Mouse (Mus musculus) adrenal gland, adult 8-10 months (tissue): Measurements from ENCODE around the gene Lao1. TPM values are rescaled to one million over a fixed set of nuclear protein-coding genes. Genes with fewer than 3 reads are reported as not detected.
"Not testable (repeated sequence)": the region's sequence is repeated elsewhere in the genome, so short reads cannot be mapped to it uniquely, and the experiment has no call there.

Experiments
- DNase-seq: peaks from one replicate; pipeline ENCODE4 v3.0.0; 2022
- total RNA-seq, 4 experiments: library from RNA; stranded (reverse); gene quantifications; 2 replicates each; pipeline ENCODE4 v1.2.4; 2022

The Lao1 gene
- total RNA-seq, result not detected

GRCm38 (mm10) chr4:118961141-118961628 is at the start of gene Lao1:
TSS of gene Lao1 (plus strand) at chr4:118961578.
- DNase-seq, result no peak

GRCm38 (mm10) chr4:118917365-118917764 is 44.0 kb upstream of the Lao1 start, which contains the start of gene Olfr1329:
TSS of gene Olfr1329 (minus strand) at chr4:118917465.
- not testable (repeated sequence) for DNase-seq

GRCm38 (mm10) chr4:118931326-118931725 is 30.1 kb upstream of the Lao1 start:
- not testable (repeated sequence) for DNase-seq

DNA sequence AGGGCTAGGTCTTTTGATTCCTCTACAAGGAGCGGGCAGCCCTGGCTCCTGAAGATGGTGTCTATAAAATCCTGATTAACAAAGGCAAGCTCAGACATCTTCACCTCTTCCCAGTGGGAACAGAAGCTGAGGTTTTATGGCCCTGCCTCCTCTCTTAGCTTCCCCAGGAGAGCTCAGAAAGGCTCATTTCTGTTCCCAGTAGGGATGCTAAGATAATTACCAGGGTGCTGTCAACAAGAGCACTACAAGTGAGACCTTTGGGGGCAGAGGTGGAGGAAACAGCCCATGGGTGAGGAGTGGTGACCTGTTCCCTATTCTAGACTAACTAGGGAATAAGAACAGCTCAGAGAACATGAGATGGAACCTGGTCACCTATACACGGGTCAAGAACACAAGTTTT is 22.9 kb upstream of the Lao1 start, which contains the start of gene Olfr1328:
Gene Olfr1328, minus strand, starts transcription at position 101 of the 400 bp plus-strand sequence.
- DNase-seq, result no peak

DNA sequence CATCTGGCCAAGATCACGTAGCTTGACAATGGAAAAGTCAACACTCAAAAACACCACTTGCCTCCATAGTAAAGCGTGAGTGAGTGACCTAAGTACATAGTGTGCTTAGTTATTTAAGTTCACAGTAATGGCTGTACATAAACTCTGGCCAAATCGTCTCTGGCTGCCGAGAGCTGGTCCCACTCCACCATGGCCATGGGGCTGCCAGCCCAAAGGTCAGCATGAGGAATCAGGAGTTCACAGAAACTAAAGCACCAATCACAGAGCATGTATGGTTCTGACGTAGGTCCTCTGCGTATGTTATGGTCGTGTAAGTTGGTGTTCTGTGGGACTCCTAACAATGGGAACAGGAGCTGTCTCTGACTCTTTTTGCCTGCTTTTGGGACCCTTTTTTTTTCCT is 2.6 kb upstream of the Lao1 start:
- no peak for DNase-seq

- DNase-seq, result no peak
These were observed 6.3 kb downstream of the Lao1 start for GRCm38 (mm10) chr4:118967711-118968110.

GRCm38 (mm10) chr4:118973281-118973680 is 11.9 kb downstream of the Lao1 start:
- DNase-seq, result no peak

GRCm38 (mm10) chr4:118985291-118985690 is 23.9 kb downstream of the Lao1 start:
- DNase-seq, result no peak

GRCm38 (mm10) chr4:118988535-118988934 is 27.2 kb downstream of the Lao1 start:
- no peak for DNase-seq

- no peak for DNase-seq
These were observed 28.0 kb downstream of the Lao1 start for GRCm38 (mm10) chr4:118989331-118989730.

GRCm38 (mm10) chr4:118991797-118992196 is 30.4 kb downstream of the Lao1 start:
- DNase-seq, result no peak

- no peak for DNase-seq
These were observed 35.8 kb downstream of the Lao1 start for GRCm38 (mm10) chr4:118997127-118997542.

GRCm38 (mm10) chr4:118999691-119000486 is 38.5 kb downstream of the Lao1 start:
- DNase-seq, result no peak

GRCm38 (mm10) chr4:119001696-119002095 is 40.3 kb downstream of the Lao1 start:
- DNase-seq, result no peak

DNA sequence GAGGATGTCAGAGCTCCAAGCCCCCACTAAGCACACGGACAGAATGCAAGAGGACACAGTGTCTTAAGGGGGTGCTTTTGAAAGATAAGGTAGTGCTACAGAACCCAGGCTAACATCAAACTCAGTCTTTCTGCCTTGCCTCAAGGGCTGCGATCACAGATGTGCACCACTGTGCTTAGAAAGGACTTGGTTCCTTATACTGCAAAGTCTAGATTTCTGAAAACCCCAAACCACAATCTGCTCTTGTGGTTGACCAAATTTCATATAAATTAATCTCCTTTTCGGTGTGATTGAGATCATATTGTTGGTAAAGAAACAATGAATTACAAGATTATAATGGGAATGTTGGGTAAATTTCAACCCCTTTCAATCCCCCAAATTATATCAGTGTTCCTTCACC is 41.1 kb downstream of the Lao1 start:
- no peak for DNase-seq

DNA sequence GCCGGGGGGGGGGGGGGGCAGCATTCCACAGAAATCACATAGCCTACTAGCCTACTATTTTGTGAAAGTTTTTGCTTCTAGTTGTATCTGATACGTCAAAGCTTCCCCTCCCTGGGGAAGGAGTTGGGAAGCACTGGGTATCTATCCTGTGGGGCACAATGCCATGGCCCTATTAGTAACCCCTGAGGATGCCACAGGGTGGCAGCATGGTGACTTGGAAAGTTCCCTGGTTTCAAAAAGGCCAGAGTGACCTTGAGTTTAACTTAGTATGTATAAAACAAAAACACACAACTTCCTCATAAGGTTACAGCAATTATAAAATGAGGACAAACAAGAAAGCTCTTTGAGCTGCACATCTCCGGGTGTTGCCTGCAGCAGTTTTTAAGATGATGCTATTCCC is 42.8 kb downstream of the Lao1 start:
- no peak for DNase-seq

DNA sequence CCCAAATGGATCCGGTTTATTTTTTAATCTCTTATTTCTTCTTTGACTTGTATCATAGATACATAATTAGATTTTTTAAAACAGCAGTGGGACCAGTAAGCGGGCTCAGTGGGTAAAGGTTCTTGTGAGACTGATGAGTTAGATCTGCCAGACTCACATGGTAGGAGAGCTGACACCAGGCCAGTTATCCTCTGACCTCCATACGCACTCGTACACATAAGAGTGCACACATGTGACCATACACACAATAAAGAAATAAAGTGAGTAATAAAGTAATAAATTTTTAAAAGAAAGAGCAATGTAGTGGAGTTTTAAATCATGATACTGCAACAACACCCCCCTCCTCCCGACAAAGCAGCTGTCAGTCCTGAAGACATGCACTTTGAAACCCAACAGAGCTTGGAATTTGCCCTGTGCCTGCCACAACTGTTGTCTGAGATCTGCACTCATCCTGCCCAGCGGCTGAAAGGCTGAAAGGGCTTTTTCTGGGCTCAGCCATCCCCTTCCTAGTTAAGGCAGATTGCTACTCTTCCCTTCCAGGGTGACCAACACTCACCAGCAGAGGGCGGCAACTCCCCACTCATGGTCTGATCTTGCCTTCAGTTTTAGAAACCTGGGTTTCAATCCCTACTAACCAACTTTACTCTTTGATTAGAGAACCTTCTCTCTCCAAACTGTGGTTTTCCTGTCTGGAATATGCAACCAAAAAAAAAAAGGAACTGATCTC is 43.4 kb downstream of the Lao1 start:
- DNase-seq, result peak; percentile 66

DNA sequence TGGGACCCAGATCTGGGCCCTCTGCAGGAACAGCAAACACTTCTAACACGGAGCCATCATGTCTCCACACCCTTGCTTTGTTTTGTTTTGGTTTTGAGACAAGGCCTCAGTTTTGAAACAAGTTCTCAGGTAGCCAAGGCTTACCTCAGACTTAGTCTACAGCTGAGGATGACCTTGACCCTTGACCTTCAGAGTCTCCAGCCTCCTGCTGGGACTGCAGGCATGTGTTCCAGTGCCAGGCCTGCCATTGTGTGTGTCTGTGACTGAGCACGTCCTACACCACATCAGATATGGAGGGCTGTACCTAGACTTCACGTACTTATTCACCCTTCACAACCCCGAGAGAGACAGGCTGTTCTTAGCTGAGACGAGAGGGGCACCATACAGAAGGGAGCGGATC is 46.2 kb downstream of the Lao1 start:
- DNase-seq, result no peak

DNA sequence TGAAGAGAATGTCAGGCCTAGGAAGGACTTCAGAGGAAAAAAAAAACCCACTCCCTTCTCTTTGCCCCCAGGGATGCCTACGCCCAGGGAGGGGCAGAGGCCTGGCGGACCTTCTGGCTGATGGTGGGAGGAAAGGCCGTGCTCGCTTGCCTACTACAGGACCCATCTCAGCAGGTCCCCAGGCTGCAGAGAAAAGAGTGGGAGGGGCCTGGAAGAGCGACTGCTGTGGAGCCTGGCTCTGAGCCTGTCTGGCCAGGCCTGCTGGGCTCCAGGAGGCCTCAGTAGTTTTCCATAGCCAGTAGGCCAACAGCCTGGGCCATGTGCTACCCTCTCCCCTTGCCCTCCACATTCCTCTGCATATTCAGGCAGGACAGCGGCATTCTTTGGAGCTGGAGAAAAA is 47.1 kb downstream of the Lao1 start:
- DNase-seq, result no peak

DNA sequence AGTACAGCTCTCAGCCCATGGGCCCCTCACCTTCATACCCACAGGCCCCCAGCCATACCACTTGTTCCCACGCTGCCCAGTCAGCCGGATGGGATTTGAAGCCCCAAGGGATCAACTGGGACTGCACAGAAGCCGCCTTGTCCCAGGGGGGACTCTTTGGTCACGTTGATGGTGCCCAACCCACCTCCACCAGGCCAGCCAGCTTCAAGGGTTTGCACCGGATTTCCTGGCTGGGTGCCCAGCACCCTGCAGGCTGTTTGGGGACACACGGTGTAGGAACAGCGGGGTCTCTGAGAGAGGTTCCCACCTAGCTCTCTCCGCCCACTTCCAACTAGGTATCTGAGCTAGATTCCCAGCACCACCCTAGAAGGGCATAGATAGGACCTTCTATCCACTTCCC is 48.4 kb downstream of the Lao1 start:
- DNase-seq, result no peak

DNA sequence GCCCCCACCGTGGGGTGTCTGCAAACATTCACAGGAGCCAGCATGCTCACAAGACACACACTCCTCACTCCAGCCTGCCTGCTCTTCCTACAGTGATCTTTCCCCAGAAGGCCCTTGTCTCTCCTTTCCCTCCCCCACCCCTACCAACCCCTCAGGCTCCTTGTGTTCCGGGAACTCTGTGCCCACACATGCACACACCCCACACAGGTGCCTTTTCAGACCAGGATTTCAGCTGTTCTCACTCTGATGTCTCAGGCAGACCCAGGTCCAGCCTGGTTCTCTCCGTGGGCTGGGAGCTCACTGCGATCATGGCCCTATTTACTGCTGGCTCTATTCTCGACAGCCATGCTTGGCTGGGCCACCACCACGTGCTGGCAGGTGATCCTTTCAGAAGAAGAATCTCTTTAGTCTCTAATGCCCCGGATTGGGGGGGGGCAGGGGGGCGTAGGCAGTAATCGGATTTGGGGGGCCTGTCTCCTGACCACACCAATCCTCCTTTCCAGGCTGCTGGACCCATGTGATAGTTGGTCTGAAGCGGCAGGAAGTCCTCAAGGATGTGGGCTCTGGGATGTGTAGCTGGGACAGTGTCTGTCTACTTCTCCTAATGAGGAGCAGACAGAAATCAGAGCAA is 49.8 kb downstream of the Lao1 start:
- no peak for DNase-seq

- no peak for DNase-seq
These were observed 51.7 kb downstream of the Lao1 start for GRCm38 (mm10) chr4:119013031-119013430.

GRCm38 (mm10) chr4:119014997-119015396 is 53.6 kb downstream of the Lao1 start:
- DNase-seq, result no peak
